Mouse (Mus musculus) lung, postnatal 0 days (tissue): ENCODE results near the gene Myo1g.

Experiments
- CTCF ChIP-seq: IDR thresholded peaks from 2 replicates; pipeline ENCODE4 v1.5.1; 2016; ENCODE audit warnings: antibody characterized with exemption, mild to moderate bottlenecking
- EP300 ChIP-seq: IDR thresholded peaks from 2 replicates; pipeline ENCODE4 v1.6.1; 2016; ENCODE audit warnings: antibody characterized with exemption, mild to moderate bottlenecking, control low read depth

DNA sequence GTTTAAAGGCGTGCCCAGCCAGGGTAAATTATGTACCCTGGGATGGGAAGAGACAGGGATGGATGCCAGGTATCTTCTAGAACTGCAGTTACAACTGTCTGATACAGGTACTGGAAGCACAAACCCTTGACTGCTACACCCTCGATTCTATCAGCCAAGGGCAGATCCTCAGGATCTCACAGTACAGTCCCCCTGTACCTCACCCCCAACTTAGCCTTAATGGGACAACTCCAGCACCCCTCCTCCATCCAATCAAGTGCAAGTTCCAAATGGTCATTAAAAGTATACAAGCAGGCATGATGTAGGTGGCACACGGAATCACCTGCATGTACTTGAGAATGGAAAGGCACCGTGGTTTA is 4.1 kb upstream of the Myo1g start:
- TF ChIP-seq CTCF (no peak), EP300 (no peak)
